Mouse (Mus musculus) forebrain, embryonic 15.5 days (tissue): ENCODE data around the gene Slc6a12. TPM values are rescaled to one million over a fixed set of nuclear protein-coding genes. Genes with fewer than 3 reads are reported as not detected.
"Not testable (repeated sequence)": the region's sequence is repeated elsewhere in the genome, so short reads cannot be mapped to it uniquely, and the experiment has no call there.

Experiments used
- ATAC-seq: fragments of 200-750 bp; cut with Nextera tagmentation; replicated peaks from 2 replicates; pipeline ENCODE4 v1.8.0; 2017; ENCODE audit warnings: mild to moderate bottlenecking, moderate TSS enrichment, moderate library complexity
- H3K27ac ChIP-seq: fragments of 300-500 bp; sonication (generic); replicated peaks from 2 replicates; pipeline ENCODE4 v1.5.1; 2015; ENCODE audit warnings: mild to moderate bottlenecking, inconsistent platforms
- H3K27me3 ChIP-seq: fragments of 300-500 bp; sonication (generic); 2 replicates; pipeline ENCODE4 v1.6.1; 2015; ENCODE audit warnings: inconsistent platforms
- H3K36me3 ChIP-seq: fragments of 300-500 bp; sonication (generic); 2 replicates; pipeline ENCODE4 v1.6.1; 2015; ENCODE audit warnings: mild to moderate bottlenecking, inconsistent platforms
- H3K4me1 ChIP-seq: fragments of 300-500 bp; sonication (generic); 2 replicates; pipeline ENCODE4 v1.6.1; 2015; ENCODE audit warnings: inconsistent platforms
- H3K4me2 ChIP-seq: fragments of 300-500 bp; sonication (generic); replicated peaks from 2 replicates; pipeline ENCODE4 v1.6.1; 2015; ENCODE audit warnings: mild to moderate bottlenecking, inconsistent platforms
- H3K4me3 ChIP-seq: fragments of 300-500 bp; sonication (generic); 2 replicates; pipeline ENCODE4 v1.5.1; 2015; ENCODE audit warnings: mild to moderate bottlenecking, inconsistent platforms
- H3K9ac ChIP-seq: fragments of 300-500 bp; sonication (generic); replicated peaks from 2 replicates; pipeline ENCODE4 v1.6.1; 2015; ENCODE audit warnings: mild to moderate bottlenecking, inconsistent platforms
- H3K9me3 ChIP-seq: fragments of 300-500 bp; sonication (generic); 2 replicates; pipeline ENCODE4 v1.6.1; 2016; ENCODE audit warnings: inconsistent platforms
- WGBS: fragments of 180-500 bp; shearing (Covaris S2); methylation state at CpG from one replicate; pipeline ENCODE4 v1.1.7; 2015; ENCODE audit warnings: mixed read lengths; 5-methylcytosine and 5-hydroxymethylcytosine counted together
- polyA plus RNA-seq: library from polyadenylated mRNA; unstranded; fragments of >200 nt; fragmentation: Nextera tagmentation; extraction: Ambion mirVana; gene quantifications from 2 replicates; pipeline ENCODE4 v1.2.1, GENCODE M21; 2015

Gene Slc6a12
- polyA plus RNA-seq, 1 experiment from 2014 or later = 0.47 TPM

DNA sequence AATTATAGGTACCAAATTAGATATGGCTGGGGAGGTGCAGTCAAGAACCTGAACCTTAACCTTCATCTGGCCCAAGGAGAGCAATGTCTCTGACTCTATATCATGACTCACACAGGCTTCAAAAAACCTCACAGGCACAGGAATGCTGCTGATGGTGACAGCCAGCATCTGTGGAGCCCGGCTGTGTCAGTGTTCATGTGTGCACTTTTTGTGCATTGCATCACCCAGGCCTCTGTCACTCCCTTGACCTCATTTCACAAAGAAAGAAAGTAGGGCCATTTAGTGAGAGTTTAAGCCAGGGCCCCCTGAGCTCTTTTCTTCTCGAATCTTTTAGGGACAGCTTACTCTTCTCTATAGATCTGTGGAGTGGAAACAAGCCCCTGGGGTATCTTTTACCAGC is 9.4 kb downstream of the Slc6a12 start:
- no peak overlapping the region for H3K4me2 ChIP-seq
- ATAC-seq = no peak
- no peaks in the 10 kb centered on the region for H3K36me3 ChIP-seq
- H3K9ac ChIP-seq = no peak overlapping the region
- H3K9me3 ChIP-seq = no peaks in the 10 kb centered on the region
- no peak overlapping the region for H3K4me3 ChIP-seq
- no peak overlapping the region for H3K27ac ChIP-seq
- no peaks in the 10 kb centered on the region for H3K27me3 ChIP-seq
- 0 out of 2 replicates have a peak, but pooled peaks cover 9% of the 10 kb centered on the region for H3K4me1 ChIP-seq
- WGBS = 10% methylated on average over 2 of the region's 2 CpGs

DNA sequence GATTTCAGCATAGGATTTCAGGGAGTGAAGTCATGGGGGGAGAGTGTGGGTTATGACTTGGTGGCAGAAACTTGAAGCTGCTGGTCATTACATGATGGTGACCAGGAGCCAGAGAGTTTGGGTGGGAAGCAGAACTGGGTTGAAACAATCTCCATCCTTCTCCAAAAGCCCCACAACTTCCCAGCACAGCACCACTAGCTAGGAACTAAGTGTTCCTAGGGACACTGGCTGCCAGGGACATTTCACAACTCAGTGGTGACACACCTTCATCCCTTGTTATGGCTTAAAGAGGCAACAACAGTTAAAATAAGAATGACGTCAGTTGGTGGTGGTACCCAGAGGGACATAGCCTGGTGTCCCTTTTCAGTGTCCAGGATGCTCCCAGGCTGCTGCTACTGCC is 13.2 kb downstream of the Slc6a12 start:
- H3K36me3 ChIP-seq = no peaks in the 10 kb centered on the region
- no peak overlapping the region for H3K4me2 ChIP-seq
- no peak for ATAC-seq
- H3K9me3 ChIP-seq = no peaks in the 10 kb centered on the region
- 81% methylated on average over 1 of the region's 1 CpGs for WGBS
- H3K9ac ChIP-seq = no peak overlapping the region
- H3K4me1 ChIP-seq = 0 out of 2 replicates have a peak, but pooled peaks cover 7% of the 10 kb centered on the region
- no peak overlapping the region for H3K4me3 ChIP-seq
- no peak overlapping the region for H3K27ac ChIP-seq
- H3K27me3 ChIP-seq = no peaks in the 10 kb centered on the region

DNA sequence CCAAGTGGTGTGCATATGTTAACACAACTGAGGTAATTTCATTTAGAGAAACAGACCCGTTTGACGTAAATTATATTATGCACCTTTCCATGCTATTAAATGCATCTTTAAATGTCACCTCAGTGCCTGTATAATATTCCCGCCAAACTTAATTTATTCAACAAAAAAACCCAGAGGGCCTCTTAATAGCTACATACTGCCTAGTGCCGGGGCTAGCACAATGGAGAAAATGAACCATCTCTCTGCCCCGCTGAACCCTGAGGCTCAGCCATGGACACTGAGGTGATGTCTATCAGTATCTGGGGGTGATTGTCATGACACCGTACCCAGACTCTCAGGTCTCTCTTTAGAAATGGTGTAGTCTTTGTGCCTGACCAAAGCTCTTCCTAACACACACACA is 14.4 kb downstream of the Slc6a12 start:
- WGBS = 69% methylated on average over 6 of the region's 6 CpGs

DNA sequence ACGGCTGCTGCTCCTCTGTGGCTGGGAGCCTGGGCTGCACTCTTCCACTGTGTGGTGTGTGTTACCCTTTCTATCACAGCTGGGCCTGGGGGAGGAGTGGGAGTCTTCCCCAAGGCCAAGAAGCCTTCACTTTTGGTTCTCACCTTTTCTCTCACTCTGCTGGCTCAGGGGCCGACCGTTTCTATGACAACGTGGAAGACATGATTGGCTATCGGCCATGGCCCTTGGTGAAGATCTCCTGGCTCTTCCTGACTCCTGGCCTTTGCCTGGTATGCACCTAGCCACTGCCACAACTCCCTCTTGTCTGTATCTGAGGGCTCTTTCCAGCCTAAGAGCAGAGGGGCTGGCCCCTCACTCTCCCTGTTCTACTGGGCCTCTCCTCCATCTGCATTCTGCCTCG is 20.2 kb downstream of the Slc6a12 start:
- WGBS = 82% methylated on average over 6 of the region's 6 CpGs
- no peak for ATAC-seq
- Histone ChIP-seq H3K27ac (no peak overlapping the region), H3K27me3 (no peaks in the 10 kb centered on the region), H3K9ac (no peak overlapping the region), H3K36me3 (no peaks in the 10 kb centered on the region), H3K4me2 (no peak overlapping the region), H3K4me1 (no peaks in the 10 kb centered on the region), H3K4me3 (no peak overlapping the region), H3K9me3 (no peaks in the 10 kb centered on the region)

More for the DNA sequence above, 14.4 kb downstream of the Slc6a12 start:
- Histone ChIP-seq H3K4me2 (no peak overlapping the region), H3K9me3 (no peaks in the 10 kb centered on the region), H3K27ac (no peak overlapping the region), H3K4me1 (no peaks in the 10 kb centered on the region), H3K4me3 (no peak overlapping the region), H3K27me3 (no peaks in the 10 kb centered on the region), H3K9ac (no peak overlapping the region), H3K36me3 (no peaks in the 10 kb centered on the region)
- ATAC-seq = no peak

DNA sequence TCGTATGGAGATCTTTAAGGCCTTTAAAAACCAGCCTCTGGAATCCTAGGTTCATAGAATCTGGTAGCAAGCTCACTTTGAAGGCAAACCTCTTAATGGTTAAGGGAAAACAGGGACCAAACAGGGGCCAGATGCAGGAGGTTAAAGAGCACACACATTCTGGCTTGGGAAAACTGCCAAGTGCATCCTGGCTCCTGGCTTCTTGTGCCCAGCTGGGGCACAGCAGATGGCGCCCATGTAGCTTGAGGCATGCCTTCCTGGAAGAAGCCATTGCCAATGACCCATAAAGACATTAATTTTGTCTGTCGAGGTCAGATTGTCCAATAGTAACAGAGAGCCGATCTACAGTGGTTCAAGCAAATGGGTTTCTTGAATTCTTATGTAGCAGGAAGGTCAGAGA is 21.1 kb downstream of the Slc6a12 start:
- Histone ChIP-seq H3K9me3 (no peaks in the 10 kb centered on the region), H3K4me1 (no peaks in the 10 kb centered on the region), H3K36me3 (no peaks in the 10 kb centered on the region), H3K9ac (no peak overlapping the region), H3K4me2 (no peak overlapping the region), H3K27ac (no peak overlapping the region), H3K27me3 (no peaks in the 10 kb centered on the region), H3K4me3 (no peak overlapping the region)
- no peak for ATAC-seq
- WGBS = 76% methylated on average over 4 of the region's 4 CpGs

DNA sequence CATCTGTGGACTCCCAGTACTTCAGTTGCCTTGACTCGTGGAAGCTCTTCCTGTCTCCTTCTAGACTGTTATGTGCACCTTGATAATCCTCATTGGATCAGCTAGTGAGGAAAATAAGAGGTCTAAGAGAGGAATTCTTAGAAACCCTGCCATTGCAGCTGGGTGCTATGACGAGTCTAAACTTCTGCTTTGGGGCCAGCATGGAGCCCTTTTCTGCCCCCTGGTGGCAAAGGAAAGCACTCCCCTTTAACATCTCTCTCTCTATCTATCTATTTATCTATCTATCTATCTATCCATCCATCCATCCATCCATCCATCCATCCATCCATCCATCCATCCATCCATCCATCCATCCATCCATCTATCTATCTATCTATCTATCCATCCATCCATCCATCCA is 23.7 kb downstream of the Slc6a12 start:
- ATAC-seq, H3K9ac ChIP-seq, H3K36me3 ChIP-seq, H3K4me1 ChIP-seq, H3K27me3 ChIP-seq, H3K4me3 ChIP-seq, H3K9me3 ChIP-seq, H3K4me2 ChIP-seq, H3K27ac ChIP-seq: not testable (repeated sequence)
- 20% methylated on average over 2 of the region's 2 CpGs for WGBS

DNA sequence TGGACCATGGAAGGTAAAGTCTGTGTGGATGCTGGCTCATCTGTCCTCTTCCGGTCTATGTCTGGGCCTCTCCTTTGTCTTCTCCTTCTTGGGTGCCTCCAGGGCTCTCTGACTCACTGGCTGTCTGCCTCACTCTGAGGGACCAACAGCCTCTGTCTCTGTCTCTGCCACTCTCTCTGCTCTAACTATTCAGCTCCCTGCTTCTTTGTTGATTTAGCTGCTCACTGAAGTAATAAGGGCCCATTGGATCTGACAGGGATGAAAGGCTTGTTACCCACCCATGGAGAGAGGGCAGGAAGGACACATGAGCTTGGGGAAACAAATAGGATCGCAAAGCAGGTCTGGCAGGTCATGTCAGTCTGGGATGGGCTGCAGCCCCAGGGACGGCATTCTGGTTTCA is 24.2 kb downstream of the Slc6a12 start:
- Histone ChIP-seq H3K9me3 (no peaks in the 10 kb centered on the region), H3K4me3 (no peak overlapping the region), H3K9ac (no peak overlapping the region), H3K27ac (no peak overlapping the region), H3K4me2 (no peak overlapping the region), H3K36me3 (no peaks in the 10 kb centered on the region), H3K4me1 (no peaks in the 10 kb centered on the region), H3K27me3 (no peaks in the 10 kb centered on the region)
- no peak for ATAC-seq
- 82% methylated on average over 3 of the region's 3 CpGs for WGBS

DNA sequence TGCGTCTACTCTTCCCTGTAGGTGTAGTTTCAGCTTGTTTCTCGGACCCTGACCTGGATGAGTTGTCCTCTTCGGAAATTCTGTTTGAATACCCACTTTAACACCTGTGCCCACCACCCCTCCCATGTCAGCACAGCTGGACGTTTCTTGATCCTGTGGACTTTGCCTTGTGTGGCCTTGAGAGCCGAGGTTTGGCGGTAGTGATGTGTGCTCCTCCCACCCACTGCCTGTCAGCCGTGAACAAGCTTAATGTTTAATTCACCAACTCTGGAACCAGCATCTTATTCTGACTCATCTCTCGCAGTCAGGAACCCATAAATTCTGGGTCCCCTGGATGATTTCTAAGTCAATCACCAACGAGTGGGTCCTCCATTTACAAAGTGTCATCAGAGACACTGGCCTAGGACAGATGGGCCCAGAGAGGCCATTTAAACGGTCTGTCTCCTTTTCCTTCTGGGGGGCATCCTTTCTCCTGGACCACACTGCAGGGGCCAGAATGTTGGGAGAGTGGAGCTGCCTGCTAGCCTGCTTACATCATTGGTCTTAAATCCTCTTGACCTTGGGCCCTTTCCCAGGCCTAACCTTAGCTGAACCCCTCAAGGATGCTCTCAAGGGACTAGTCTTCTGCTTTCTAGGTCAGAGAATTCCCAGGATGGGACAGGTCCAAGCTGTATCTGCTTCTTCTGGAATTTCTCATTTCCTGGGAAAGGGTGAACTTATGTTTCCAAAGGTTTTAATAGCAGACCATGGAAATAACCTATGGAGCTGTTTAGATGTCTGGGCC is 28.5 kb downstream of the Slc6a12 start:
- 79% methylated on average over 10 of the region's 10 CpGs for WGBS

DNA sequence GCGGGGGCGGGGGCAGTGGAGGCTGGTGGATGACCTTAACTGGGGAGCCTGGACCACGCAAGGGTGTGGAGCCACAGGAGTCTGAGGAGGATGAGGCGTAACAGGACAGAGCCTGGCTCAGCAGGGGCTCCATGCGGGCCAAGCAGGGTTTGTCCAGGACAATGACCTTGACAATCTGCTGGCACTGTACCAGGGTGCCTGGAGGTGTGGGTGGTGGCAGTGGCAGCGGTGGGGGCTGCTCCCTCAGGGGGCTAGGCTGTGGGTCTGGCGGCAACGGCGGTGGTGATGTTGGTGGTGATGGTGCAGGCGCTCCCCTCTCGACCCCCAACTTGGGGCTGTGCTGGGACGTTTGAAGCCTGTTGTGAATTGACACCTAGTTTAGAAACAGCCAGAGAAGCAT is 33.3 kb downstream of the Slc6a12 start:
- ATAC-seq = no peak
- Histone ChIP-seq H3K27me3 (no peaks in the 10 kb centered on the region), H3K9ac (no peak overlapping the region), H3K27ac (no peak overlapping the region), H3K4me2 (no peak overlapping the region), H3K4me1 (no peaks in the 10 kb centered on the region), H3K9me3 (no peaks in the 10 kb centered on the region), H3K4me3 (no peak overlapping the region), H3K36me3 (no peaks in the 10 kb centered on the region)
- WGBS = 84% methylated on average over 12 of the region's 12 CpGs

More for the DNA sequence above, 28.5 kb downstream of the Slc6a12 start:
- Histone ChIP-seq H3K36me3 (no peaks in the 10 kb centered on the region), H3K27me3 (no peaks in the 10 kb centered on the region), H3K4me2 (no peak overlapping the region), H3K4me3 (no peak overlapping the region), H3K27ac (no peak overlapping the region), H3K4me1 (no peaks in the 10 kb centered on the region), H3K9me3 (no peaks in the 10 kb centered on the region), H3K9ac (no peak overlapping the region)
- ATAC-seq = no peak

DNA sequence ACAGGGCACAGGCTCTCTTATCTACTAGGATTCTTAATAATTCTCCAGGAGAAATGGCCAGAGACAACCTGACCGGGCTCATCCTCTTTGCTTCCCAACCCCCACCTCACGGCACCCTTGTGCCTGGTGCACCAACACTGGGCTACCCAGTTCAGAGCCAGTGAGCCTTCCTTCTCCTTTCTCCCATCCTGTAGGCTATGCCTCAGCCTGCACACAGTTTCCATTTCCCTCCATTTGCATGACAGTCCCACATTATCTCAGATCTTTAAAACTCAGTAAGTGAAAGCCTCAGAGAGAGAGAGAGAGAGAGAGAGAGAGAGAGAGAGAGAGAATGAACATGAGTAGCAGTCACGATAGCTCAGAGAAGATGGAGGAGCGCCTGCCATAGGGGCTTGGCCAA is 35.4 kb downstream of the Slc6a12 start:
- no peak overlapping the region for H3K4me2 ChIP-seq
- WGBS = 65% methylated on average over 4 of the region's 4 CpGs
- H3K36me3 ChIP-seq = no peaks in the 10 kb centered on the region
- no peaks in the 10 kb centered on the region for H3K9me3 ChIP-seq
- no peaks in the 10 kb centered on the region for H3K27me3 ChIP-seq
- ATAC-seq = no peak
- no peak overlapping the region for H3K4me3 ChIP-seq
- H3K4me1 ChIP-seq = no peaks in the 10 kb centered on the region
- H3K9ac ChIP-seq = no peak overlapping the region
- H3K27ac ChIP-seq = no peak overlapping the region

DNA sequence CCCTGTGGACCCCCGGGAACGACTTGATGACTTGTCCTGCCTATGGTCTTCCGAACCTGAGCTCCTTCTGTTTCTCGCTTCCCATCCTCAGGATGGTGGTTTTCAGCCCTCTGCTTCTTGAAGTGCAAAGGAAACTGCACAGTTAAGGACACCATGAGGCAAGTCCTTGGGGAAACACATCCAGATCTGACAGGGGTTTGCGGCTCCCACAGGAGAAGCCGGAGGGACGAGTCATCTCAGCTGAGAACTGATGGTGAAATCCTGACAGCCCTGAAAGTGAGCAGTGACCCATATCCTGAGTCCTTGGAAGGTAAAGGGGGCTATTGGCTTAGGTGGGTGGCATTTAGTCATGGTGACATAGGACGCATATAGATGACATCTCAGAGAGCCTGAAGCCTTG is 37.7 kb downstream of the Slc6a12 start:
- 84% methylated on average over 8 of the region's 8 CpGs for WGBS
- no peak overlapping the region for H3K27ac ChIP-seq
- H3K27me3 ChIP-seq = no peaks in the 10 kb centered on the region; the same call in 1 of the 2 replicates
- no peak overlapping the region for H3K9ac ChIP-seq
- no peak overlapping the region for H3K4me2 ChIP-seq
- ATAC-seq = no peak
- H3K9me3 ChIP-seq = no peaks in the 10 kb centered on the region
- no peaks in the 10 kb centered on the region for H3K4me1 ChIP-seq
- H3K36me3 ChIP-seq = no peaks in the 10 kb centered on the region
- H3K4me3 ChIP-seq = no peak overlapping the region

DNA sequence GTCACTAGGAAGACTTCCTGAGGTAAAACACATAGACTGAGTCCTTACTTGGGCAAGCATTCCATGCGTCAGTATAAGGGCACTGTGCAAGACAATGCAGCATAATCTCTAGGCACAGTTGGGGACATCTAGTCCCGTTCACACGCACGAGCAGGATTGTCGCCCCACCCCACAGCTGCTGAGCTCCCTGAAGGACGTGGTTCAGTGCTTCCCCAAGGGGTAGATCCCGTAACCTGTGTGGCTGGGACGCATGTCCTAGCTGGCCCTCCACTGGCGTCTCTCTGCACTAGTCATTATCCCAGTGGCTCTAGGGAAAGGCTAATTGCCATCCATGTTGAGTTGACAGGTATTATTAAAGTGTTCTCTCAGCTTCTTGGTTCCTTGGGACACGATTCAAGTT is 39.2 kb downstream of the Slc6a12 start:
- ATAC-seq = no peak
- Histone ChIP-seq H3K9me3 (no peaks in the 10 kb centered on the region), H3K4me3 (no peak overlapping the region), H3K36me3 (no peaks in the 10 kb centered on the region), H3K4me1 (no peaks in the 10 kb centered on the region), H3K27me3 (no peaks in the 10 kb centered on the region; the same call in 1 of the 2 replicates), H3K27ac (no peak overlapping the region), H3K4me2 (no peak overlapping the region), H3K9ac (no peak overlapping the region)
- 37% methylated on average over 10 of the region's 10 CpGs for WGBS

DNA sequence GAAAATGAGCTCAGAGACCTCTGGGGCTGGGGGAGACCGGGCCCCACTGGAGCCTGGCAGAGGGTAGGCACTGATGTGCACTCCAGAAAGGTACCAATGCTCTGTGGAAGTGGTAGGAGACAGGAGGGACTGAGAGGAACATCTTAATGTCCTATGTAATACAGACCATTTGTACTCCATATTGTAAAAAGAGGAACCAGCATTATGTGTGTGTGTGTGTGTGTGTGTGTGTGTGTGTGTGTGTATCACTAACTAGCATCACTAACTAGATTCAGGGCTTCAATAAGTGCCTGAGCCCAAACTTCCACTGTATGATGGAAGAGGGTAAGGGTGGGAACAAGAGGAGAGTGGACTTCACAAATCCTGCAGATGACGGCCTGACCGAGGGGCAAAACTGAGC is 42.5 kb downstream of the Slc6a12 start:
- no peaks in the 10 kb centered on the region; the same call in 1 of the 2 replicates for H3K27me3 ChIP-seq
- no peak overlapping the region for H3K27ac ChIP-seq
- WGBS = 78% methylated on average over 3 of the region's 3 CpGs
- H3K9me3 ChIP-seq = no peaks in the 10 kb centered on the region
- no peaks in the 10 kb centered on the region for H3K36me3 ChIP-seq
- no peaks in the 10 kb centered on the region for H3K4me1 ChIP-seq
- no peak for ATAC-seq
- H3K4me3 ChIP-seq = no peak overlapping the region
- no peak overlapping the region for H3K9ac ChIP-seq
- no peak overlapping the region for H3K4me2 ChIP-seq
